9 mouse cellular contexts compared by ENCODE assay signal in the genomic region with DNA sequence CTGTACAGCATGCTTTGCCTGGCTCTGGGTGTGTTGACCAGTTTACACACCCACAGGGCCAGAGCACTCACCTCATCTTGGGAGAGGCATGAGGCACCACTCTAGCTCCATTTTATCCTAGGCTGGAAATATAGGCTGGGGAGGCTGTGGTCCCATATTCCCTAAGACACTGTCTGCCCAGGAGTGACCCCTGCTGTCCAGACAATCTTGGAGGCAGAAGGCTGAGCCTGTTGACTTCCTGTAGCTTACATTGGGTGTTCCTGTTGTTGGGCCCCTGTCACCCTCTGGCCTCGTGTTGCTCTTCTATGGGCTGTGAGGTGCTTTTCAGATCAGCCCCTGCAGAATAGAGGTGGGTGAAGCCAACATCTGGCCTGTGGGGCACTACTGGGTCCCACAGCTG.
DNase-seq lines count a peak whose midpoint lies in the region; ATAC-seq and TF ChIP-seq lines count a peak whose summit lies in the region.
"Had no signal": no experiment of that assay in that cellular context is flagged by ENCODE, and none has a peak within 500 bp of the region (broad histone marks: within the 10 kb centered on the region; RNA-seq: fewer than 3 reads in every experiment).

No protein-coding gene starts in this region.

- H3K36me3 ChIP-seq in heart, embryonic 10.5 days, result no peaks in the 10 kb centered on the region
- no peaks in the 10 kb centered on the region for H3K36me3 ChIP-seq in kidney, embryonic 14.5 days (ENCODE audit: control insufficient read depth, insufficient read depth, low read length)
- no peaks in the 10 kb centered on the region for H3K36me3 ChIP-seq in stomach, postnatal 0 days (ENCODE audit: control insufficient read depth, insufficient read depth, low read length)
- H3K36me3 ChIP-seq: liver, embryonic 13.5 days had no signal

- no peak for TF ChIP-seq EP300 in stomach, postnatal 0 days (optimal IDR thresholded peaks at IDR 0.05)

- peaks cover 82% of the 10 kb centered on the region for H3K27me3 ChIP-seq in heart, embryonic 10.5 days (ENCODE audit: insufficient read depth, poor library complexity, severe bottlenecking)
- H3K27me3 ChIP-seq in kidney, embryonic 14.5 days (ENCODE audit: control insufficient read depth, insufficient read depth, low read length), result peaks cover 9% of the 10 kb centered on the region; the same call in 1 of the 2 replicates
- H3K27me3 ChIP-seq in stomach, postnatal 0 days (ENCODE audit: control insufficient read depth, insufficient read depth, low read length), result no peaks in the 10 kb centered on the region

- H3K9me3 ChIP-seq in heart, embryonic 10.5 days, result no peaks in the 10 kb centered on the region
- H3K9me3 ChIP-seq in kidney, embryonic 14.5 days (ENCODE audit: control insufficient read depth, low read length), result no peaks in the 10 kb centered on the region
- H3K9me3 ChIP-seq in stomach, postnatal 0 days (ENCODE audit: control insufficient read depth, low read length), result no peaks in the 10 kb centered on the region
- H3K9me3 ChIP-seq: liver, embryonic 13.5 days had no signal

- peak; percentile 30 for DNase-seq in ovary, postnatal 36 days (ENCODE audit: low spot score)
- no peak for DNase-seq in ovary, postnatal 10 days (ENCODE audit: low spot score)
- peak; percentile 48 for DNase-seq in heart, embryonic 10.5 days (ENCODE audit: low spot score)
- DNase-seq in stomach, postnatal 0 days (ENCODE audit: low spot score), result no peak
- no peak for DNase-seq in cerebellum, postnatal 10 days
- DNase-seq: cerebellum, adult 9-10 months; liver, embryonic 13.5 days had no signal

- no peak overlapping the region for H3K4me3 ChIP-seq in heart, embryonic 10.5 days
- H3K4me3 ChIP-seq in kidney, embryonic 14.5 days (ENCODE audit: low read length), result no peak overlapping the region
- no peak overlapping the region for H3K4me3 ChIP-seq in stomach, postnatal 0 days (ENCODE audit: low read depth, low read length)
- H3K4me3 ChIP-seq: liver, embryonic 13.5 days had no signal

- 28% methylated on average over 1 of the region's 1 CpGs for WGBS in heart, embryonic 10.5 days
- 50% methylated on average over 1 of the region's 1 CpGs for WGBS in kidney, embryonic 14.5 days
- WGBS in stomach, postnatal 0 days, result 46% methylated on average over 1 of the region's 1 CpGs

- H3K4me2 ChIP-seq in kidney, embryonic 14.5 days (replicated peaks; ENCODE audit: low read depth, low read length), result no peak overlapping the region
- no peak overlapping the region for H3K4me2 ChIP-seq in stomach, postnatal 0 days (replicated peaks; ENCODE audit: low read depth)
- H3K4me2 ChIP-seq: liver, embryonic 13.5 days had no signal

- peaks cover 22% of the 10 kb centered on the region for H3K4me1 ChIP-seq in heart, embryonic 10.5 days
- H3K4me1 ChIP-seq in kidney, embryonic 14.5 days (ENCODE audit: control insufficient read depth, insufficient read depth, low read length), result 0 out of 2 replicates have a peak, but pooled peaks cover 7% of the 10 kb centered on the region
- no peaks in the 10 kb centered on the region for H3K4me1 ChIP-seq in stomach, postnatal 0 days (replicated peaks; ENCODE audit: control insufficient read depth, insufficient read depth)
- H3K4me1 ChIP-seq: liver, embryonic 13.5 days had no signal

- TF ChIP-seq CTCF in stomach, postnatal 0 days (IDR thresholded peaks at IDR 0.05; ENCODE audit: low read depth), result peak; percentile 61

- H3K27ac ChIP-seq in heart, embryonic 10.5 days, result peak overlapping the region; percentile 63; the same call in 1 of the 2 replicates
- H3K27ac ChIP-seq in kidney, embryonic 14.5 days (ENCODE audit: low read depth, low read length), result peak overlapping the region; percentile 42; the same call in 1 of the 2 replicates
- no peak overlapping the region for H3K27ac ChIP-seq in stomach, postnatal 0 days (replicated peaks)
- H3K27ac ChIP-seq: liver, embryonic 13.5 days had no signal

- no peak overlapping the region for H3K9ac ChIP-seq in kidney, embryonic 14.5 days (ENCODE audit: low read depth, low read length)
- no peak overlapping the region for H3K9ac ChIP-seq in stomach, postnatal 0 days (ENCODE audit: low read length)
- H3K9ac ChIP-seq: liver, embryonic 13.5 days had no signal

- peak; percentile 42 for ATAC-seq in kidney, embryonic 14.5 days (ENCODE audit: low FRiP score, low TSS enrichment)
- 0 out of 2 replicates have a peak, but pooled peaks have one; percentile 35 for ATAC-seq in stomach, postnatal 0 days (ENCODE audit: low FRiP score, low TSS enrichment)
- no peak for ATAC-seq in frontal cortex, adult (ENCODE audit: low TSS enrichment)

Comparison
In these comparisons a context has a peak if more than half of its experiments do, and no peak if none do; other contexts are left out.
1. DNase-seq: peak in ovary, postnatal 36 days (single experiment) and heart, embryonic 10.5 days (single experiment); none in ovary, postnatal 10 days (single experiment), stomach, postnatal 0 days (single experiment) and cerebellum, postnatal 10 days (0 of 2).